Mouse (Mus musculus): ENCODE results near the gene Slc25a41. TPM values are rescaled to one million over a fixed set of nuclear protein-coding genes. Genes with fewer than 3 reads are reported as not detected.

Slc25a41 gene
- polyA plus RNA-seq, 1 experiment from 2014 or later: not detected

DNA sequence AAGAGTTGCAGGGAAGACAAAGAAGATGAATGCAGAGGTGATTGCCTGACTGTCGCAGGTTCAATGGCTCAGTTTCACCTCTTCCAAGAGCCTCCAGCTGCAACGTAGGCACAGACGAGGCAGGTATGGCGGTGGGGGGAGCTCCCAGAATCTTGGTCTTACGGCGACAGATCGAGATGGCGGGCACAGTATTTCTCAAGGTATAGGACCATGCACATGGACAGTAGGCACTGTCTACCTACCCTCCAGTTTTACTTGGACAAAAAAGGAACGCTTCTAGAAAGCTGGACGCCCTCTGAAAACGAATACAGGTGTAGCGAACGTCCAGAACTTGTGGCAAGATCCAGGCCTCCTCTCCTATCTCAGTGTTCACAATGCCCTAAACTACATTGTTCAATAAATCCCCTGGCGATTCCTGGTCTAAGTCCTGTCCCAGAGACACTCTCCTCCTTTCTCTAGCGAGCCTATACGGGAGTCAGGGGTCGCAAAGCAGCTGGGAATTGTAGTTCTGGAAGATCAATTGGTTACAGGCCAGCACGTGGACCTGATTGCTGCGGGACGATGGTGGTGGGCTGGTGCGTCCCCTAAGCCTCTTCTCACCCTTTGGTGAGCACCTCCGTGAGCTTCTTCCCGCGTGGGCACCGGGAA is 51.9 kb downstream of the Slc25a41 start:
- H3K9me3 ChIP-seq (replicated peaks): no peaks in the 10 kb centered on the region
- 2% methylated on average over 25 of the region's 25 CpGs for WGBS
- H3K36me3 ChIP-seq: peaks cover 24% of the 10 kb centered on the region
- peak overlapping the region; percentile 91 for H3K4me3 ChIP-seq (replicated peaks)
- peak overlapping the region; percentile 86 for H3K27ac ChIP-seq (replicated peaks)
- peak overlapping the region; percentile 89 for H3K9ac ChIP-seq (replicated peaks)
- peak overlapping the region; percentile 81 for H3K4me2 ChIP-seq
- H3K27me3 ChIP-seq (replicated peaks): no peaks in the 10 kb centered on the region
- peaks cover 22% of the 10 kb centered on the region for H3K4me1 ChIP-seq
- ATAC-seq (ENCODE audit: low FRiP score): peak; percentile 94

DNA sequence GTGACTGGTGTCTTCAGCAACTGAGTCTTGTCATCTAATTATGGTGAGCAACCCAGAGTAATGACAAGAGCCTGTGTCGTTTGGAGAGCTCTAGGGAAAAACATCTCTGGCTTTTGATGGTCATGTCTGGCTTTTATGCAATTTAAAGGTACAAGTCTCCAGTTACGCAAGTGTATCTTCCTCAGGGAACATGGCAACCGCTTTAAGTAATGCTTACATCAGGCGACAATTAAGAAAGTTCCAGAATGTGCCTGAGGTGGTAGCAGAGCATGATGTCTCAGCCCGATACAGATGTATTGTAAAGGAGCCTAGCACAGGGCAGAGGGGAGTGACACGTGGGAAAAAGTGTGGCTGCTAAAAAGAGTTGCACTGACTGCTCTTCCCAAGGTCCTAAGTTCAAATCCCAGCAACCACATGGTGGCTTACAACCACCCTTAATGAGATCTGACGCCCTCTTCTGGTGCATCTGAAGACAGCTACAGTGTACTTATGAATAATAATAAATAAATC is 52.5 kb downstream of the Slc25a41 start:
- ATAC-seq (ENCODE audit: low FRiP score): no peak
- Histone ChIP-seq H3K36me3 (peaks cover 18% of the 10 kb centered on the region), H3K27me3 (replicated peaks) (no peaks in the 10 kb centered on the region), H3K9ac (replicated peaks) (peak overlapping the region; percentile 89; the same call in 1 of the 2 replicates), H3K9me3 (replicated peaks) (no peaks in the 10 kb centered on the region), H3K4me3 (replicated peaks) (peak overlapping the region; percentile 91), H3K4me2 (peak overlapping the region; percentile 81), H3K27ac (replicated peaks) (peak overlapping the region; percentile 86), H3K4me1 (peaks cover 22% of the 10 kb centered on the region)
- WGBS: 69% methylated on average over 7 of the region's 7 CpGs

- H3K4me1 ChIP-seq: peaks cover 22% of the 10 kb centered on the region
- H3K27ac ChIP-seq (replicated peaks): no peak overlapping the region
- H3K9ac ChIP-seq (replicated peaks): no peak overlapping the region
- H3K4me3 ChIP-seq (replicated peaks): no peak overlapping the region
- WGBS: 86% methylated on average over 7 of the region's 7 CpGs
- no peaks in the 10 kb centered on the region for H3K27me3 ChIP-seq (replicated peaks)
- peaks cover 13% of the 10 kb centered on the region for H3K36me3 ChIP-seq
- H3K9me3 ChIP-seq (replicated peaks): no peaks in the 10 kb centered on the region
- ATAC-seq (ENCODE audit: low FRiP score): no peak
- H3K4me2 ChIP-seq: no peak overlapping the region
Measured at GRCm38 (mm10) chr17:56988441-56988840, 53.0 kb downstream of the Slc25a41 start.

- Histone ChIP-seq H3K9me3 (replicated peaks) (no peaks in the 10 kb centered on the region), H3K27ac (replicated peaks) (no peak overlapping the region), H3K4me1 (peaks cover 8% of the 10 kb centered on the region), H3K36me3 (no peaks in the 10 kb centered on the region), H3K4me2 (no peak overlapping the region), H3K4me3 (replicated peaks) (no peak overlapping the region), H3K27me3 (replicated peaks) (no peaks in the 10 kb centered on the region), H3K9ac (replicated peaks) (no peak overlapping the region)
- 83% methylated on average over 3 of the region's 3 CpGs for WGBS
- ATAC-seq (ENCODE audit: low FRiP score): no peak
Measured at GRCm38 (mm10) chr17:56986105-56986805, 55.2 kb downstream of the Slc25a41 start.

GRCm38 (mm10) chr17:56985656-56986055 is 55.8 kb downstream of the Slc25a41 start:
- Histone ChIP-seq H3K27ac (replicated peaks) (no peak overlapping the region), H3K36me3 (no peaks in the 10 kb centered on the region), H3K9me3 (replicated peaks) (no peaks in the 10 kb centered on the region), H3K4me3 (replicated peaks) (no peak overlapping the region), H3K4me1 (peaks cover 2% of the 10 kb centered on the region; the same call in 1 of the 2 replicates), H3K27me3 (replicated peaks) (no peaks in the 10 kb centered on the region), H3K4me2 (no peak overlapping the region), H3K9ac (replicated peaks) (no peak overlapping the region)
- WGBS: 61% methylated on average over 3 of the region's 3 CpGs
- no peak for ATAC-seq (ENCODE audit: low FRiP score)

DNA sequence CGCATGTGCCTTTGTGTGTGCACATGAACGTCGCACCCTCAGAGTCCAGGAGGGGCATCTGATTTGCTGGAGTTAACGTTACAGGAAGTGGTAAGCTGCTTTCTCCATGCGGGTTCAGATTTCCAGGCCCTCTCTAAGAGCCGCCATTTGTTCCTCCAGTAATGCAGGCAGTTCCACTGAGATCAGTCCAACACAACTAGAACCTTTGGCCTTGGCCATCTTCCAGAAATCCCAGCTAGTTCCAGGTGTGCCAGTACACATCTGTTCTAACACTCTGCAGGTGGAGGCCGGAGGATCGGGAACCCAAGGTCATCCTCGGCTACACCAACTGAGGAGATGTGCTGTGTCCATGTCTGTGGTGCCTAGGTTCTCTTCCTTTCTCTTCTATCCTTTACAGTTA is 56.6 kb downstream of the Slc25a41 start:
- WGBS: 83% methylated on average over 9 of the region's 9 CpGs
- Histone ChIP-seq H3K27ac (replicated peaks) (no peak overlapping the region), H3K36me3 (no peaks in the 10 kb centered on the region), H3K9me3 (replicated peaks) (no peaks in the 10 kb centered on the region), H3K4me1 (peaks cover 2% of the 10 kb centered on the region; the same call in 1 of the 2 replicates), H3K4me3 (replicated peaks) (no peak overlapping the region), H3K27me3 (replicated peaks) (no peaks in the 10 kb centered on the region), H3K9ac (replicated peaks) (no peak overlapping the region), H3K4me2 (no peak overlapping the region)
- no peak for ATAC-seq (ENCODE audit: low FRiP score)

Other genes starting within 250 kb of the Slc25a41 start
- 5.1 and 5.3 TPM in 2 replicates for gene Rfx2, start 210.6 kb downstream of the Slc25a41 start, polyA plus RNA-seq (2015; fragmentation: Nextera tagmentation; extraction: Ambion mirVana)
- gene Acsbg2, start 167.2 kb downstream of the Slc25a41 start, polyA plus RNA-seq (2015; fragmentation: Nextera tagmentation; extraction: Ambion mirVana): not detected in 2 replicates
- 0.41 and 0.49 TPM in 2 replicates for gene 1700061G19Rik, start 166.2 kb downstream of the Slc25a41 start, polyA plus RNA-seq (2015; fragmentation: Nextera tagmentation; extraction: Ambion mirVana)
- 69.0 and 74.9 TPM in 2 replicates for gene Mllt1, start 106.2 kb downstream of the Slc25a41 start, polyA plus RNA-seq (2015; fragmentation: Nextera tagmentation; extraction: Ambion mirVana)
- gene Acer1, start 59.5 kb downstream of the Slc25a41 start, polyA plus RNA-seq (2015; fragmentation: Nextera tagmentation; extraction: Ambion mirVana): not detected in 2 replicates
- gene Clpp, start 51.3 kb downstream of the Slc25a41 start, polyA plus RNA-seq (2015; fragmentation: Nextera tagmentation; extraction: Ambion mirVana): 164 and 177 TPM in 2 replicates
- 56.2 and 59.4 TPM in 2 replicates for gene Alkbh7, start 44.3 kb downstream of the Slc25a41 start, polyA plus RNA-seq (2015; fragmentation: Nextera tagmentation; extraction: Ambion mirVana)
- gene Pspn, start 41.6 kb downstream of the Slc25a41 start, polyA plus RNA-seq (2015; fragmentation: Nextera tagmentation; extraction: Ambion mirVana): 0.43 and 0.49 TPM in 2 replicates
- 63.2 and 70.7 TPM in 2 replicates for gene Gtf2f1, start 30.4 kb downstream of the Slc25a41 start, polyA plus RNA-seq (2015; fragmentation: Nextera tagmentation; extraction: Ambion mirVana)
- gene Gm17949, start 30.2 kb downstream of the Slc25a41 start, polyA plus RNA-seq (2015; fragmentation: Nextera tagmentation; extraction: Ambion mirVana): 0.26 and 0.46 TPM in 2 replicates
- gene Khsrp, start 10.1 kb downstream of the Slc25a41 start, polyA plus RNA-seq (2015; fragmentation: Nextera tagmentation; extraction: Ambion mirVana): 25.8 and 29.1 TPM in 2 replicates
- gene Crb3, start 17.5 kb upstream of the Slc25a41 start, polyA plus RNA-seq (2015; fragmentation: Nextera tagmentation; extraction: Ambion mirVana): 1.6 and 10.2 TPM in 2 replicates
- 42.7 and 43.7 TPM in 2 replicates for gene Slc25a23, start 18.2 kb upstream of the Slc25a41 start, polyA plus RNA-seq (2015; fragmentation: Nextera tagmentation; extraction: Ambion mirVana)
- 5.6 and 7.7 TPM in 2 replicates for gene Dennd1c, start 36.9 kb upstream of the Slc25a41 start, polyA plus RNA-seq (2015; fragmentation: Nextera tagmentation; extraction: Ambion mirVana)
- gene Tubb4a, start 46.1 kb upstream of the Slc25a41 start, polyA plus RNA-seq (2015; fragmentation: Nextera tagmentation; extraction: Ambion mirVana): 309 and 350 TPM in 2 replicates
- 7.7 and 8.5 TPM in 2 replicates for gene Tnfsf9, start 63.7 kb upstream of the Slc25a41 start, polyA plus RNA-seq (2015; fragmentation: Nextera tagmentation; extraction: Ambion mirVana)
- 1.7 and 1.8 TPM in 2 replicates for gene Cd70, start 108.1 kb upstream of the Slc25a41 start, polyA plus RNA-seq (2015; fragmentation: Nextera tagmentation; extraction: Ambion mirVana)
- 0.37 TPM in 1 of 2 replicates, not detected in the other for gene Tnfsf14, start 152.5 kb upstream of the Slc25a41 start, polyA plus RNA-seq (2015; fragmentation: Nextera tagmentation; extraction: Ambion mirVana)
- 3.7 and 4.0 TPM in 2 replicates for gene C3, start 186.5 kb upstream of the Slc25a41 start, polyA plus RNA-seq (2015; fragmentation: Nextera tagmentation; extraction: Ambion mirVana)
- gene Gpr108, start 206.8 kb upstream of the Slc25a41 start, polyA plus RNA-seq (2015; fragmentation: Nextera tagmentation; extraction: Ambion mirVana): 23.3 and 27.6 TPM in 2 replicates
- 9.3 and 15.9 TPM in 2 replicates for gene Trip10, start 207.8 kb upstream of the Slc25a41 start, polyA plus RNA-seq (2015; fragmentation: Nextera tagmentation; extraction: Ambion mirVana)
- gene Vav1, start 237.4 kb upstream of the Slc25a41 start, polyA plus RNA-seq (2015; fragmentation: Nextera tagmentation; extraction: Ambion mirVana): 1.6 and 10.9 TPM in 2 replicates

Measured in neural tube, embryonic 15.5 days (tissue).